Mouse (Mus musculus): ENCODE data around the gene Anks1b.

Gene Anks1b

GRCm38 (mm10) chr10:90657416-90658120 lies 784.3 kb downstream of the Anks1b start:
- DNase-seq (ENCODE audit: low read depth, low spot score): no peak

GRCm38 (mm10) chr10:90666746-90667145 lies 793.4 kb downstream of the Anks1b start:
- DNase-seq (ENCODE audit: low read depth, low spot score): no peak

- DNase-seq (ENCODE audit: low read depth, low spot score): no peak
Observed at GRCm38 (mm10) chr10:90670291-90670690, 797.0 kb downstream of the Anks1b start.

GRCm38 (mm10) chr10:90672135-90672534 lies 798.8 kb downstream of the Anks1b start:
- DNase-seq (ENCODE audit: low read depth, low spot score): no peak

- DNase-seq (ENCODE audit: low read depth, low spot score): no peak
Observed at GRCm38 (mm10) chr10:90674362-90674761, 801.1 kb downstream of the Anks1b start.

- DNase-seq (ENCODE audit: low read depth, low spot score): no peak
Observed at GRCm38 (mm10) chr10:90677421-90677820, 804.1 kb downstream of the Anks1b start.

- DNase-seq (ENCODE audit: low read depth, low spot score): no peak
Observed at GRCm38 (mm10) chr10:90679713-90680470, 806.6 kb downstream of the Anks1b start.

- no peak for DNase-seq (ENCODE audit: low read depth, low spot score)
Observed at GRCm38 (mm10) chr10:90683813-90684212, 810.5 kb downstream of the Anks1b start.

- DNase-seq (ENCODE audit: low read depth, low spot score): no peak
Observed at GRCm38 (mm10) chr10:90685367-90685766, 812.1 kb downstream of the Anks1b start.

GRCm38 (mm10) chr10:90688153-90688552 lies 814.8 kb downstream of the Anks1b start:
- no peak for DNase-seq (ENCODE audit: low read depth, low spot score)

- no peak for DNase-seq (ENCODE audit: low read depth, low spot score)
Observed at GRCm38 (mm10) chr10:90688696-90689252, 815.5 kb downstream of the Anks1b start.

- DNase-seq (ENCODE audit: low read depth, low spot score): peak; percentile 40
Observed at GRCm38 (mm10) chr10:90689854-90690513, 816.7 kb downstream of the Anks1b start.

GRCm38 (mm10) chr10:90696687-90697086 lies 823.4 kb downstream of the Anks1b start:
- no peak for DNase-seq (ENCODE audit: low read depth, low spot score)

GRCm38 (mm10) chr10:90697413-90697812 lies 824.1 kb downstream of the Anks1b start:
- no peak for DNase-seq (ENCODE audit: low read depth, low spot score)

GRCm38 (mm10) chr10:90699211-90699610 lies 825.9 kb downstream of the Anks1b start:
- no peak for DNase-seq (ENCODE audit: low read depth, low spot score)

- no peak for DNase-seq (ENCODE audit: low read depth, low spot score)
Observed at GRCm38 (mm10) chr10:90704602-90705001, 831.3 kb downstream of the Anks1b start.

- no peak for DNase-seq (ENCODE audit: low read depth, low spot score)
Observed at GRCm38 (mm10) chr10:90708822-90709601, 835.7 kb downstream of the Anks1b start.

- DNase-seq (ENCODE audit: low read depth, low spot score): no peak
Observed at GRCm38 (mm10) chr10:90709602-90709931, 836.3 kb downstream of the Anks1b start.

- no peak for DNase-seq (ENCODE audit: low read depth, low spot score)
Observed at GRCm38 (mm10) chr10:90717961-90718360, 844.7 kb downstream of the Anks1b start.

GRCm38 (mm10) chr10:90718684-90719083 lies 845.4 kb downstream of the Anks1b start:
- DNase-seq (ENCODE audit: low read depth, low spot score): no peak

GRCm38 (mm10) chr10:90719996-90720395 lies 846.7 kb downstream of the Anks1b start:
- no peak for DNase-seq (ENCODE audit: low read depth, low spot score)
